ENCODE assay signal across 18 mouse cellular contexts in genomic region chr4:154217711-154218350, GRCm38 (mm10). TPM values are rescaled to one million over a fixed set of nuclear protein-coding genes. Genes with fewer than 3 reads are reported as not detected.
DNase-seq lines count a peak whose midpoint lies in the region; ATAC-seq lines count a peak whose summit lies in the region.
"Had no signal": no experiment of that assay in that cellular context is flagged by ENCODE, and none has a peak within 500 bp of the region (broad histone marks: within the 10 kb centered on the region; RNA-seq: fewer than 3 reads in every experiment).

No protein-coding gene starts in this region.

- no peaks in the 10 kb centered on the region for H3K36me3 ChIP-seq in heart, embryonic 16.5 days (ENCODE audit: control insufficient read depth, insufficient read depth)
- peaks cover 22% of the 10 kb centered on the region; the same call in 1 of the 2 replicates for H3K36me3 ChIP-seq in embryonic facial prominence, embryonic 10.5 days (replicated peaks)
- no peaks in the 10 kb centered on the region for H3K36me3 ChIP-seq in limb, embryonic 15.5 days
- H3K36me3 ChIP-seq: hindbrain, embryonic 13.5 days; liver, embryonic 13.5 days; midbrain, embryonic 15.5 days had no signal

- intact Hi-C loops in left cerebral cortex, postnatal 25 days (cut with DNase I): no loop called here

- no peak for ATAC-seq in heart, embryonic 16.5 days (replicated peaks; ENCODE audit: extremely low read depth, insufficient read depth, low FRiP score)
- ATAC-seq in limb, embryonic 15.5 days (ENCODE audit: insufficient number of reproducible peaks, low FRiP score, low TSS enrichment, low read depth): peak; percentile 53
- ATAC-seq: lung, postnatal 0 days; midbrain, embryonic 15.5 days had no signal

- no peak overlapping the region for H3K27ac ChIP-seq in heart, embryonic 16.5 days (ENCODE audit: low read length)
- peak overlapping the region; percentile 7; the same call in 1 of the 2 replicates for H3K27ac ChIP-seq in embryonic facial prominence, embryonic 10.5 days (replicated peaks)
- peak overlapping the region; percentile 78 for H3K27ac ChIP-seq in limb, embryonic 15.5 days
- H3K27ac ChIP-seq: hindbrain, embryonic 13.5 days; left cerebral cortex, adult 2 months; liver, embryonic 13.5 days; midbrain, embryonic 15.5 days had no signal

- peaks cover 29% of the 10 kb centered on the region for H3K4me1 ChIP-seq in heart, embryonic 16.5 days (ENCODE audit: control insufficient read depth, insufficient read depth, low read length)
- peaks cover 41% of the 10 kb centered on the region for H3K4me1 ChIP-seq in embryonic facial prominence, embryonic 10.5 days
- H3K4me1 ChIP-seq in limb, embryonic 15.5 days: peaks cover 68% of the 10 kb centered on the region
- H3K4me1 ChIP-seq: midbrain, embryonic 15.5 days had no signal

- no peaks in the 10 kb centered on the region for H3K27me3 ChIP-seq in heart, embryonic 16.5 days (ENCODE audit: control insufficient read depth, insufficient read depth, low read length)
- H3K27me3 ChIP-seq in embryonic facial prominence, embryonic 10.5 days (replicated peaks; ENCODE audit: low read depth, poor library complexity, severe bottlenecking): no peaks in the 10 kb centered on the region
- H3K27me3 ChIP-seq in limb, embryonic 15.5 days: no peaks in the 10 kb centered on the region
- H3K27me3 ChIP-seq: hindbrain, embryonic 13.5 days; midbrain, embryonic 15.5 days had no signal

- no peaks in the 10 kb centered on the region for H3K9me3 ChIP-seq in heart, embryonic 16.5 days (replicated peaks; ENCODE audit: control insufficient read depth, low read length)
- no peaks in the 10 kb centered on the region for H3K9me3 ChIP-seq in embryonic facial prominence, embryonic 10.5 days
- H3K9me3 ChIP-seq in limb, embryonic 15.5 days: no peaks in the 10 kb centered on the region
- H3K9me3 ChIP-seq: hindbrain, embryonic 13.5 days; liver, embryonic 13.5 days; midbrain, embryonic 15.5 days had no signal

- H3K9ac ChIP-seq in heart, embryonic 16.5 days (ENCODE audit: low read length): 0 out of 2 replicates have a peak overlapping the region, but pooled peaks have one; percentile 13
- no peak overlapping the region for H3K9ac ChIP-seq in limb, embryonic 15.5 days
- H3K9ac ChIP-seq: hindbrain, embryonic 13.5 days; liver, embryonic 13.5 days; midbrain, embryonic 15.5 days had no signal

- H3K4me3 ChIP-seq in heart, embryonic 16.5 days (ENCODE audit: low read length): no peak overlapping the region
- H3K4me3 ChIP-seq in embryonic facial prominence, embryonic 10.5 days: no peak overlapping the region
- no peak overlapping the region for H3K4me3 ChIP-seq in limb, embryonic 15.5 days
- H3K4me3 ChIP-seq: erythroblast, embryonic 14.5 days; hindbrain, embryonic 13.5 days; left cerebral cortex, adult 2 months; liver, embryonic 13.5 days; midbrain, embryonic 15.5 days had no signal

- no peak for DNase-seq in heart, postnatal 4 days
- DNase-seq in cerebellum, adult 18-20 months: peak; percentile 55 to 56
- DNase-seq in embryonic facial prominence, embryonic 10.5 days (ENCODE audit: low spot score): no peak
- DNase-seq in layer of hippocampus, adult 9-11 months: no peak
- no peak for DNase-seq in left cerebral cortex, postnatal 25 days (ENCODE audit: low spot score in 2 of 2)
- no peak for DNase-seq in adrenal gland, adult 8-10 months
- DNase-seq: B cell, adult 2 months; gastrocnemius, postnatal 25 days; kidney, adult 18-20 months; liver, embryonic 13.5 days had no signal

- no peak overlapping the region for H3K4me2 ChIP-seq in heart, embryonic 16.5 days (ENCODE audit: low read depth, low read length)
- no peak overlapping the region; the same call in 1 of the 2 replicates for H3K4me2 ChIP-seq in limb, embryonic 15.5 days
- H3K4me2 ChIP-seq: hindbrain, embryonic 13.5 days; liver, embryonic 13.5 days; midbrain, embryonic 15.5 days had no signal

- 52% methylated on average over 7 of the region's 7 CpGs for WGBS in heart, embryonic 16.5 days
- 74% methylated on average over 7 of the region's 7 CpGs for WGBS in embryonic facial prominence, embryonic 10.5 days
- WGBS in limb, embryonic 15.5 days: 34% methylated on average over 7 of the region's 7 CpGs

RNA-seq across cellular contexts. Expression of gene Megf6, which starts 47.3 kb away (rescaled TPM):
- polyA plus RNA-seq in heart, embryonic 16.5 days (2015; fragmentation: Nextera tagmentation; extraction: Ambion mirVana): 33.8 and 38.8 TPM in 2 replicates
- total RNA-seq in heart, postnatal 4 days (2021): 10 to 100 TPM; 50.0 to 52.8 TPM
- 37.9 and 38.7 TPM in 2 replicates for polyA plus RNA-seq in embryonic facial prominence, embryonic 10.5 days (2016; fragmentation: Nextera tagmentation; extraction: Ambion mirVana)
- polyA plus RNA-seq in limb, embryonic 15.5 days (2015; fragmentation: Nextera tagmentation; extraction: Ambion mirVana): 104 and 110 TPM in 2 replicates
- 1 to 10 TPM; 3.6 to 5.8 TPM for total RNA-seq in left cerebral cortex, postnatal 25 days (2021)
- 1 to 10 TPM; 1.2 to 3.8 (median 2.9) TPM for total RNA-seq in adrenal gland, adult 8-10 months (2022)
- total RNA-seq: common myeloid progenitor, adult 5-6 weeks had no signal

RNA-seq across cellular contexts. Expression of gene Tprgl, which starts 57.4 kb away (rescaled TPM):
- 143 and 147 TPM in 2 replicates for polyA plus RNA-seq in heart, embryonic 16.5 days (2015; fragmentation: Nextera tagmentation; extraction: Ambion mirVana)
- total RNA-seq in heart, postnatal 4 days (2021): 100 to 1,000 TPM; 100 to 113 TPM
- 108 and 115 TPM in 2 replicates for polyA plus RNA-seq in embryonic facial prominence, embryonic 10.5 days (2016; fragmentation: Nextera tagmentation; extraction: Ambion mirVana)
- polyA plus RNA-seq in limb, embryonic 15.5 days (2015; fragmentation: Nextera tagmentation; extraction: Ambion mirVana): 149 and 157 TPM in 2 replicates
- 100 to 1,000 TPM; 151 to 153 TPM for total RNA-seq in left cerebral cortex, postnatal 25 days (2021)
- total RNA-seq in adrenal gland, adult 8-10 months (2022): 100 to 1,000 TPM; 186 to 217 (median 196) TPM

Comparison
In these comparisons a context has a peak if more than half of its experiments do, and no peak if none do; other contexts are left out.
1. DNase-seq: peak in cerebellum, adult 18-20 months (2 of 2); none in heart, postnatal 4 days (single experiment), embryonic facial prominence, embryonic 10.5 days (single experiment), layer of hippocampus, adult 9-11 months (single experiment), left cerebral cortex, postnatal 25 days (0 of 2) and adrenal gland, adult 8-10 months (single experiment).
2. RNA of gene Megf6, which starts 47.3 kb away (total RNA-seq): 50.0 to 52.8 TPM in heart, postnatal 4 days; 3.6 to 5.8 TPM in left cerebral cortex, postnatal 25 days and 1.2 to 3.8 TPM in adrenal gland, adult 8-10 months; every median in the first group is over 4 times any median in the second.